Mouse (Mus musculus): ENCODE results near the gene Fam184b.

- TF ChIP-seq POLR2A (IDR thresholded peaks at IDR 0.05; ENCODE audit: borderline replicate concordance, extremely low read depth, insufficient read depth, insufficient read length, poor library complexity, severe bottlenecking) (no peak), CTCF (IDR thresholded peaks at IDR 0.05; ENCODE audit: borderline replicate concordance, extremely low read depth, insufficient read depth, insufficient read length) (no peak; the same call in 1 of the 2 replicates)
Observed at GRCm38 (mm10) chr5:45627771-45628170, 11.6 kb downstream of the Fam184b start.
